Comparison of ENCODE assay signal across 8 mouse cellular contexts in the genomic region with DNA sequence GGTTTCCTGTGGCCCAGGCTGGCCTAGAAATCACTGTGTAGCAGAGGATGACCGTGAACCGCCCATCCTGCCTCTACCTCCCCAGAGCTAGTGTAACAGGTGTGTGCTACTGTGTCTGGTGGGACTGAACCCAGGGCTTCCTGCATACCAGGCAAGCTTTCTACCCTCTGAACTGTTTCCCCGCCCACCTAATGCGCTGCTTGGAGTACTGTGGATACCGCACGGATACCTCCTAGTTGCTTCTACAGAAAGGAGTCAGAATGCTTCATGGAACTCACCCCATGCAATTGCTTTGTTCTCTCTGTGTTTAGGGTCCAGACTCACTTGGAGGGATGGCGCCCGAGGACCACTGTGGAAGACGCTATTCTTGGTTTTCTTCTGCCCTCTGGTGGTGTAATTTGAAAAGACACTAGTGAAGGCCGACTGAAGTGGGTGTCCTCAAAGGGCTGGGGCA. TPM values are rescaled to one million over a fixed set of nuclear protein-coding genes. Genes with fewer than 3 reads are reported as not detected.
A peak's percentile ranks its signal among the peaks of the same experiment; 100 is the strongest.
DNase-seq lines count a peak whose midpoint lies in the region; ATAC-seq and TF ChIP-seq lines count a peak whose summit lies in the region.

No protein-coding gene starts in this region.

- no peak overlapping the region for H3K4me3 ChIP-seq in bone marrow macrophage, adult 2 months (ENCODE audit: insufficient read depth, low read length)
- H3K4me3 ChIP-seq in forebrain, embryonic 15.5 days, result 0 out of 2 replicates have a peak overlapping the region, but pooled peaks have one; percentile 14
- no peak overlapping the region for H3K4me3 ChIP-seq in hindbrain, postnatal 0 days (ENCODE audit: low read length)
- no peak overlapping the region for H3K4me3 ChIP-seq in midbrain, embryonic 11.5 days (ENCODE audit: low read depth, low read length)

- no peak for TF ChIP-seq POLR2A in bone marrow macrophage, adult 2 months (IDR thresholded peaks at IDR 0.05; ENCODE audit: borderline replicate concordance, low read depth, low read length)

- H3K4me2 ChIP-seq in forebrain, embryonic 15.5 days (replicated peaks), result peak overlapping the region; percentile 31
- H3K4me2 ChIP-seq in hindbrain, postnatal 0 days (ENCODE audit: low read depth, low read length), result 0 out of 2 replicates have a peak overlapping the region, but pooled peaks have one; percentile 27
- no peak overlapping the region for H3K4me2 ChIP-seq in midbrain, embryonic 11.5 days

- no peak overlapping the region for H3K9ac ChIP-seq in forebrain, embryonic 15.5 days (replicated peaks)
- H3K9ac ChIP-seq in hindbrain, postnatal 0 days (replicated peaks; ENCODE audit: low read length), result no peak overlapping the region
- no peak overlapping the region for H3K9ac ChIP-seq in midbrain, embryonic 11.5 days (ENCODE audit: low read length)

- peak; percentile 72 for ATAC-seq in forebrain, embryonic 15.5 days (replicated peaks)
- peak; percentile 69 for ATAC-seq in hindbrain, postnatal 0 days
- peak; percentile 75 for ATAC-seq in midbrain, embryonic 11.5 days (ENCODE audit: low FRiP score)

- no peaks in the 10 kb centered on the region for H3K27me3 ChIP-seq in forebrain, embryonic 15.5 days
- no peaks in the 10 kb centered on the region for H3K27me3 ChIP-seq in hindbrain, postnatal 0 days (ENCODE audit: insufficient read depth, low read length)
- H3K27me3 ChIP-seq in midbrain, embryonic 11.5 days (ENCODE audit: control insufficient read depth, insufficient read depth, low read length), result no peaks in the 10 kb centered on the region

- intact Hi-C loops in left cerebral cortex, postnatal 25 days (cut with DNase I), result loop anchor here (1.0 kb wide), 1 partner anchor 314 kb away; no protein-coding TSS in a partner anchor

- H3K9me3 ChIP-seq in forebrain, embryonic 15.5 days, result no peaks in the 10 kb centered on the region
- H3K9me3 ChIP-seq in hindbrain, postnatal 0 days (ENCODE audit: low read length), result no peaks in the 10 kb centered on the region
- H3K9me3 ChIP-seq in midbrain, embryonic 11.5 days (ENCODE audit: control insufficient read depth, low read length), result no peaks in the 10 kb centered on the region

- peak; percentile 44 for DNase-seq in adrenal gland, postnatal 14 days
- no peak for DNase-seq in adrenal gland, postnatal 4 days (ENCODE audit: low spot score in 2 of 2)
- DNase-seq in hindbrain, postnatal 0 days (ENCODE audit: low spot score), result peak; percentile 89
- DNase-seq in left cerebral cortex, postnatal 25 days (ENCODE audit: low spot score in 2 of 2), result peak; percentile 64 to 65
- peak; percentile 98 for DNase-seq in midbrain, embryonic 11.5 days (ENCODE audit: low spot score, missing footprints)
- peak; percentile 63 for DNase-seq in testis, postnatal 10 days (ENCODE audit: low spot score)

- peak; percentile 15; the same call in 1 of the 2 replicates for TF ChIP-seq CTCF in bone marrow macrophage, adult 2 months (IDR thresholded peaks at IDR 0.05; ENCODE audit: low read depth, low read length)
- TF ChIP-seq CTCF in hindbrain, postnatal 0 days (IDR thresholded peaks at IDR 0.05; ENCODE audit: low read depth), result peak; percentile 84

- H3K27ac ChIP-seq in bone marrow macrophage, adult 2 months (ENCODE audit: insufficient read depth, low read depth, low read length), result no peak overlapping the region
- H3K27ac ChIP-seq in forebrain, embryonic 15.5 days (replicated peaks), result 0 out of 2 replicates have a peak overlapping the region, but pooled peaks have one; percentile 5
- no peak overlapping the region for H3K27ac ChIP-seq in hindbrain, postnatal 0 days
- H3K27ac ChIP-seq in midbrain, embryonic 11.5 days (ENCODE audit: low read depth, low read length), result no peak overlapping the region

- WGBS in forebrain, embryonic 15.5 days, result 17% methylated on average over 10 of the region's 10 CpGs
- WGBS in hindbrain, postnatal 0 days, result 18% methylated on average over 10 of the region's 10 CpGs
- 18% methylated on average over 10 of the region's 10 CpGs for WGBS in midbrain, embryonic 11.5 days

- H3K4me1 ChIP-seq in bone marrow macrophage, adult 2 months (ENCODE audit: control insufficient read depth, insufficient read depth, low read length), result no peaks in the 10 kb centered on the region
- peaks cover 3% of the 10 kb centered on the region; the same call in 1 of the 2 replicates for H3K4me1 ChIP-seq in forebrain, embryonic 15.5 days
- H3K4me1 ChIP-seq in hindbrain, postnatal 0 days (ENCODE audit: insufficient read depth, low read length), result no peaks in the 10 kb centered on the region
- H3K4me1 ChIP-seq in midbrain, embryonic 11.5 days (ENCODE audit: control insufficient read depth, insufficient read depth, low read length), result no peaks in the 10 kb centered on the region

- no peaks in the 10 kb centered on the region for H3K36me3 ChIP-seq in forebrain, embryonic 15.5 days
- no peaks in the 10 kb centered on the region for H3K36me3 ChIP-seq in hindbrain, postnatal 0 days (ENCODE audit: insufficient read depth, low read length)
- H3K36me3 ChIP-seq in midbrain, embryonic 11.5 days (ENCODE audit: control insufficient read depth, insufficient read depth, low read length), result no peaks in the 10 kb centered on the region

RNA-seq across cellular contexts. Expression of gene Gli2, which starts 30.1 kb away (rescaled TPM):
- total RNA-seq in adrenal gland, postnatal 14 days (2021), result 1.5 and 2.3 TPM in 2 replicates
- total RNA-seq in adrenal gland, postnatal 4 days (2021), result 1 to 10 TPM; 3.9 to 4.3 TPM
- not detected in 2 replicates for polyA plus RNA-seq in bone marrow macrophage, adult 2 months (2012; ENCODE audit: insufficient read depth, insufficient read length, missing spikeins)
- polyA plus RNA-seq in forebrain, embryonic 15.5 days (2015; fragmentation: Nextera tagmentation; extraction: Ambion mirVana), result 4.0 and 5.4 TPM in 2 replicates
- 12.0 and 13.9 TPM in 2 replicates for total RNA-seq in hindbrain, postnatal 0 days (2014; rRNA removed)
- polyA plus RNA-seq in hindbrain, postnatal 0 days (2015; fragmentation: Nextera tagmentation; extraction: Ambion mirVana), result 2.0 and 3.0 TPM in 2 replicates
- total RNA-seq in left cerebral cortex, postnatal 25 days (2021), result 1 to 10 TPM; 2.7 to 3.4 TPM
- polyA plus RNA-seq in midbrain, embryonic 11.5 days (2014; fragmentation: Nextera tagmentation; extraction: Ambion mirVana), result 8.2 and 9.0 TPM in 2 replicates

Comparison
In these comparisons a context has a peak if more than half of its experiments do, and no peak if none do; other contexts are left out.
1. DNase-seq: peak in adrenal gland, postnatal 14 days (single experiment), hindbrain, postnatal 0 days (single experiment), left cerebral cortex, postnatal 25 days (2 of 2), midbrain, embryonic 11.5 days (single experiment) and testis, postnatal 10 days (single experiment); none in adrenal gland, postnatal 4 days (0 of 2).
2. Peak in every context shown above with its lines, with median percentiles within 50 percentile points of each other: ATAC-seq.